Mouse (Mus musculus) Muller cell, postnatal 12 days (primary cell): ENCODE measurements at regions not wholly inside any gene's neighbourhood (a gene's known extent, or its start where the extent isn't known, plus 50 kb on each side); places are given as distances from the start of the nearest gene placed in this dataset.

Experiments used
- DNase-seq: peaks from one replicate; pipeline ENCODE4 v3.0.0-alpha.2; 2015; ENCODE audit errors: inconsistent ontology term

- DNase-seq = no peak
These were observed 593.9 kb downstream of the Slco4c1 start for GRCm38 (mm10) chr1:96278046-96278576.

- DNase-seq = no peak
These were observed 595.3 kb downstream of the Slco4c1 start for GRCm38 (mm10) chr1:96276646-96277045.
